Mouse (Mus musculus): ENCODE measurements around the gene Chac1.

DNA sequence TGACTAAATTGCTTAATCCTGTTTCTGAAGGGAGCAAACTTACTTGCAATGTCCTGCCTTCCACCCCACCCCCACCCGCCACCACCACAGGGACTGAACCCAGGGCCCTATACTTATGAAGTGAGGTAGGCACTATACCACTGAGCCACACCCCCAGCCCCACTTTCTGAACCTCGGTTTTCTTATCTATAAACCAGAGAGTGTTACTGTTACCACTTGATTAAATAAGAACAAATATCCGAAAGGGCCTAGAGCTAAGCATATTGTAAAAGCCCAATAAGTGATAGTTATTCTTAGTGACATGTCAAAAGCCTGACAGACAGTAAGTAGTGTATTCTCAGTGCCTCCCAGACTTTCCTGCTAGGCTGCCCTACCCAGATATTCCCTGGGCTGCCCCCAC lies 46.6 kb upstream of the Chac1 start:
- TF ChIP-seq GATA1 (IDR thresholded peaks at IDR 0.05; ENCODE audit: borderline replicate concordance, low read length) = no peak
- no peak for TF ChIP-seq FLI1 (IDR thresholded peaks at IDR 0.05; ENCODE audit: low read length)
